Mouse (Mus musculus): Measurements from ENCODE around the gene Naaladl1.

DNA sequence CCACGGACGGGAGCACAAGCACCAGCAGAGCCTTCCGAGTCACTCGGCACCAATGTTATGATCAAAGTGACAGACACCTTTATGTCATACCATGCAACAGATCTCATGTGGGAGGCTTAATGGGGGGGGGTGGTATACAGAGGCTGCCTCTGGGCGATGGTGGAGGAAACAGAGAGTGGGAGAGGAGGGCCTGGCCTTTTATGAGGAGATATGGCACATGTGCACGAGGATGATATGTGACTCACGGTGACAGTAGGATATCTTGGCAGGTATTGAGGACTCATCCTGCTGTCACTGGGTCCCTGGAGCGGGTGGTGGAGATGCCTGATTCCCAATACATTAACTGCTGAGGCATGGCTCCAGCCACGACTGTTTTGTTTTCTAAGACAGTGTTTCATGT is 49.6 kb downstream of the Naaladl1 start:
- no peak for TF ChIP-seq TAL1 (IDR thresholded peaks at IDR 0.05; ENCODE audit: low read length)
- TF ChIP-seq GATA1 (IDR thresholded peaks at IDR 0.05; ENCODE audit: low read length) = no peak
